Mouse (Mus musculus) fat pad, adult 2 months (tissue): ENCODE results near the gene Zfp583.
A peak's percentile ranks its signal among the peaks of the same experiment; 100 is the strongest.
"Not testable (repeated sequence)": the region's sequence is repeated elsewhere in the genome, so short reads cannot be mapped to it uniquely, and the experiment has no call there.

Experiments
- DNase-seq: peaks from one replicate; pipeline ENCODE4 v3.0.0-alpha.2; 2011; ENCODE audit warnings: low read depth, low spot score; ENCODE audit errors: extremely low read depth

Zfp583 gene

GRCm38 (mm10) chr7:6331233-6331956 lies at the start of gene Zfp583:
Zfp583 (minus strand) TSS chr7:6331285.
- peak; percentile 7 for DNase-seq

GRCm38 (mm10) chr7:6378441-6378840 lies 47.4 kb upstream of the Zfp583 start:
- DNase-seq: no peak

- no peak for DNase-seq
Observed at GRCm38 (mm10) chr7:6372993-6373392, 41.9 kb upstream of the Zfp583 start.

GRCm38 (mm10) chr7:6369460-6369859 lies 38.4 kb upstream of the Zfp583 start:
- DNase-seq: no peak

- not testable (repeated sequence) for DNase-seq
Observed at GRCm38 (mm10) chr7:6368146-6368545, 37.1 kb upstream of the Zfp583 start.

GRCm38 (mm10) chr7:6367185-6367584 lies 36.1 kb upstream of the Zfp583 start:
- DNase-seq: no peak

- no peak for DNase-seq
Observed at GRCm38 (mm10) chr7:6364761-6365160, 33.7 kb upstream of the Zfp583 start.

- DNase-seq: peak; percentile 68
Observed at GRCm38 (mm10) chr7:6363047-6363488, 32.0 kb upstream of the Zfp583 start, which contains the start of gene Zfp78. Zfp78 (plus strand) TSS chr7:6363280.

- DNase-seq: peak; percentile 96
Observed at GRCm38 (mm10) chr7:6362268-6363046, 31.4 kb upstream of the Zfp583 start.

- no peak for DNase-seq
Observed at GRCm38 (mm10) chr7:6361756-6362155, 30.7 kb upstream of the Zfp583 start.

- DNase-seq: no peak
Observed at GRCm38 (mm10) chr7:6360477-6361060, 29.5 kb upstream of the Zfp583 start.

GRCm38 (mm10) chr7:6358937-6359590 lies 28.0 kb upstream of the Zfp583 start:
- no peak for DNase-seq

- DNase-seq: no peak
Observed at GRCm38 (mm10) chr7:6358121-6358520, 27.0 kb upstream of the Zfp583 start.

GRCm38 (mm10) chr7:6344124-6344523 lies 13.0 kb upstream of the Zfp583 start:
- DNase-seq: no peak

- no peak for DNase-seq
Observed at GRCm38 (mm10) chr7:6343501-6344071, 12.5 kb upstream of the Zfp583 start, which contains the start of gene Gm3854. Gm3854 (plus strand) TSS chr7:6343759.

- DNase-seq: no peak
Observed at GRCm38 (mm10) chr7:6339865-6340264, 8.8 kb upstream of the Zfp583 start.

GRCm38 (mm10) chr7:6330458-6331232 lies 440 bp downstream of the Zfp583 start:
- no peak for DNase-seq

- not testable (repeated sequence) for DNase-seq
Observed at GRCm38 (mm10) chr7:6300796-6301195, 30.3 kb downstream of the Zfp583 start.

GRCm38 (mm10) chr7:6291121-6291520 lies 40.0 kb downstream of the Zfp583 start:
- DNase-seq: not testable (repeated sequence)
